Mouse (Mus musculus) embryo, embryonic 11 days (tissue): ENCODE data around the gene Gm5141.
"Not testable (repeated sequence)": the region's sequence is repeated elsewhere in the genome, so short reads cannot be mapped to it uniquely, and the experiment has no call there.

Experiments
- DNase-seq: peaks from one replicate; pipeline ENCODE4 v3.0.0-alpha.2; 2015

Gm5141 gene

DNA sequence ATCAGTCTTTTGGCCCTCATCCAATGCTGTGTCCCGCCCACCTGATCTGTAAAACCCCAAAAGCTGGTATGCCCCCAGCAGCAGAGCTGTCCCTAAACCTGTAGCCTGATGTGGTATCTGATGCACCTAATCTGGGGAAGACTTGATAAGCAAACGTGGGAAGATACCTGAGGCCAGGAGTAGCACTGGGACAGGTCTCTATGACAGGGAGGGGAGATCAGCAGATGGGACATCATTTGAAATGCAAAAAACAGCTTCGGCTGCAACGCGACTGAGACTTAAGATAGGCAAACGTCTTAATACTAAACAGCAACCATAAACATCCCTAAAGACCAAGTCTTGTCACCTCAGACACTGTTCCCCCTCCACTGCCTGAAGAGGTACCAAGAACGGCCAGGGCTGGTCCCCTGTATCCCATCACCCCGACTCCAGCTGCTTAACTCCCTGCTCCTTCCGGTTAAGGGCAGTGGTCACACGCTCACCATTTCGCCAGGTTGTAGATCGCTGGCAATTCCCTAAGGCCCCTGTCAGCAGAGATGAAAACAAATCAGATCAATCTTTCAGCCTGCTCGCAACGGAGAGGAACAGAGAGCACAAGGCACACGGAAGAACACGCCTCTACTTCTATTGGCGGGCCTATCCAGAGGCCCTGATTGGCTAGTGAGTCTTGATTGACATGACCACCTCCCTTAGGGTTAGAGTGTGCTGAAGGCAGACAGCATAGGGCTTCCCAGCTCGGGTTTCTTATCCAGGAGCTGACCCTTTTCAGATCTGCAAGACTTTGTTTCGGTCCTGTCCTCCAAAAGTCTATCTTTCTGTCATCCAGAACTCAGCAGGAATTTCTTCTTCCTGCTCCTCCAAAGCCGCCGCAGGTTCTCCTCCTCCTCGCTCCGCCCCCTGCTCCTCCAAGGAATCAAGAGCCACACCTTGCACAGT is at the start of gene Gm5141:
Gene Gm5141 (minus strand): TSS at position 610 of the 936 bp plus-strand sequence.
- peak; percentile 45 for DNase-seq

DNA sequence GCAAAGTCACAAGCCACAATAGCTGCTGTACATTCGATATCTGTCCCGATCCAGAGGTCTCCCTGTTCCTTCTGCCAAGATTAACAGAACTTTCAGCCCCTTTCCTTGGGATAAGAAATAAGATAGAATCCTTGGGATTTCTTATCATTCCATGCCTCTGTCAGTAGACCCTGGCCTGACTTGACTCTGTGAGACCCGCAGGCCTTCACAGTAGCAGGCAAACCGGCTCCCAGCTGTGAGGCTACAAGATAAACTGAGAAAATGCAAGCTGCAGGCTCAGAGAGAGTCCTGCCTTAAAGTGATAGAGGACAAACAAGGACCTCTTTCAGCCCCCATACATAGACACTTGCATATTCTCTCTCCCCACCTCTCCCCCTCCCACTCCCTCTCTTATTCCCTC is 47.7 kb upstream of the Gm5141 start:
- DNase-seq = no peak

DNA sequence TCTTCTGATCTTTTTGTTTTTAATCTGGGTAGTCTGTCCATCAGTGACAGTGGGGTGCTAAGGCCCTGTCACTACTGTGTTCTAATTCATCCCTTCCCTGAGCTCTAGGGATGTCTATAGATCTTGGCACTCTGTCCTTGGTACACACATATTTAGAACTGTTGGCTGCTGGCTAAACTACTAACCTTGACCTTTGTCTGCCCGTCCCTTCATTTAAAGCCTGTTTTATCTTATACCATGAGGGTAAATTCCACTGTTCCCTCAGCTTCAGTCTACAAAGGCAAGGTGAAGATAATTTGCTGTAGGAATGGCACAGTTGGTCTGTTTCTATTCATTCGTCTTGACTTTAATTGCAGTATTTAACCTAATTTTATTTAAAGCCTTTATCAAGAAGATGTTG is 46.6 kb upstream of the Gm5141 start:
- no peak for DNase-seq

DNA sequence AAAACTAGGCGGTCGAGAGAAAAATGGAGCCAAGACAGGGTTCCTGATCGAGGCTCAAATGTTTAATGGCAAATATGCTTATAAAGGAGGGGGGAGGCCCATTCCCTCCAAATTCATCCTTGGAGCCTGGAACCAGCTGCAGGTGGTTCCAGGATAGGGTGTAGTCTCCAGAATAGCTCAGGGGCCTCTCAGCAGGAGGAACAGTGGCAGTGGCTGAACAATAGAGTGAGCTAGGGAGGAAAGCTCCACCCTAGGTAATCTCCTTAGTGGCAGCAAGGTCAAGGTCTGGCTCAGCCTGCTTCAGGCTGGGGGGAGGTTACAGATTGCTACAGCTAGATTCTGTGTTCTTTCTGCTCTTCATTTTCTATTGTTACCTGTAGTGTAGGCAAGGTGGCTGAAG is 30.1 kb upstream of the Gm5141 start:
- not testable (repeated sequence) for DNase-seq

DNA sequence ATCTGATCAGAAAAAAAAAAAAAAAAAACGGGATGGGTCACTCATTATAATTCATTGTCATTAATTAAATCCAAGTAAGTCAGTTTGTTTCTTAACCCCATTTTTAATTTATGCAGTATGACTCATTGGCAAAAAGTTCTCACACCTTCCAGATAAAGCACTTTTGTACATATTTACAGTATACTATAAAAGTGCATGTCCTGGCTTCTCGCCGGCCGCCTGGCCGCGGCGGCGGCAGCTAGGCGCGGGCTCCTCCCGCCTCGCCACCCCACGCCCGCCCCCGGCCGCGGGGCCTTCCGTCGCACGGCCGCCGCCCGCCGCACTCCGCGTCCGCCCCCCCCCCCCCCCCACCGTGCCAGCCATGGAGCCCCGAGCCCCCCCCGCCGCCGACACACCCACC is 27.1 kb upstream of the Gm5141 start:
- peak; percentile 36 for DNase-seq

DNA sequence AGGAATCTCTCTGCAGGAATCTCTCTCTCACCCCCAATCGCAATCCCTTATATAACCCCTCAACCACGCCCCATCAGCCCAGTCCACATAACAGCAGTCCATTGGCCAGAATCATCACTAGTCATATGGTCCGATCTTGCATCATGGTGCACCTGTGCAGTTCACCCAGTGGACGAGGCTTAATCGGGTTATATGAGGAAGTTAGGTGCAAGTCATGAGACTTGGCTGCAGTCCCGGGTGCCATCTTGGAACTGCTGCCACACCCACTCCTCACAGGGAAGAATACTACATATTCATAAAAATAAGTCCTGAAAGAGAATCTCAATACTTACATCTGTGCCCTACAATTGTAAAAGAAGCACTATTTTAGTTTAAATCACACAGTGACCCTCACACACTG is 22.4 kb upstream of the Gm5141 start:
- DNase-seq = not testable (repeated sequence)

DNA sequence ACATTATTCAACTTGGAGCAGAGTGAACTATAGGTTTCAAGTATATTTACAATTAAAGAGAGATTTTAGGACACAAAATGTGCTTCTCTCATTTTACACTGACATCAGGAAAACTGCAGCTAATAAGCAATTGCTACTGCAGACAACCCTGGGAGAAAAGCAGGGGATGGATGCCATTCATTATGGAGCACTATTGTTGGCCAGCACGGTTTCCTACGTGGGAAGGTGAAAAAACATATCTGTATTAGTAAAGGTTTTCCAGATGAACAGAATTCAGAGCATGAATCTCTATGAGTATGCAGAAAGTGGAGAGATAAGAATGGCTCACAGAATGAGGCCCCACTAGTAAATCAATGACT is 506 bp upstream of the Gm5141 start:
- DNase-seq = not testable (repeated sequence)

DNA sequence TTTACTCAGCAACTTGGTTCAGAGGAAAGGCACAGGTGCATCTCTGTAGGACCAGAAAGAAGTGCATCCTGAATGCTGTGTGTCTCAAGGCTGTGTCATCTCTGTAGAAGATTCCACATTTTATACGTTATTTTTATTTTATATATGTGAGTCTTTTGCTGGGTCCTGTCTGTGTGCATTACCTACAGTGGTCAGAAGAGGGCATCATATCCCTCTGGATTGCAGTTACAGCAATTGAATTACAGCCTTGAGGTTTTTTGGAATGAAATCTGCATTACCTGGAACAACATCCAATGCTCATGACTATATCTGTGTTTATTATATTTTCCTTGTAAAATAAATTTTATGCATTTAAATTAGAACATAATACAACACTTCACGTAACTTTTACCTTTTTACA is 21.8 kb downstream of the Gm5141 start:
- DNase-seq = peak; percentile 14

DNA sequence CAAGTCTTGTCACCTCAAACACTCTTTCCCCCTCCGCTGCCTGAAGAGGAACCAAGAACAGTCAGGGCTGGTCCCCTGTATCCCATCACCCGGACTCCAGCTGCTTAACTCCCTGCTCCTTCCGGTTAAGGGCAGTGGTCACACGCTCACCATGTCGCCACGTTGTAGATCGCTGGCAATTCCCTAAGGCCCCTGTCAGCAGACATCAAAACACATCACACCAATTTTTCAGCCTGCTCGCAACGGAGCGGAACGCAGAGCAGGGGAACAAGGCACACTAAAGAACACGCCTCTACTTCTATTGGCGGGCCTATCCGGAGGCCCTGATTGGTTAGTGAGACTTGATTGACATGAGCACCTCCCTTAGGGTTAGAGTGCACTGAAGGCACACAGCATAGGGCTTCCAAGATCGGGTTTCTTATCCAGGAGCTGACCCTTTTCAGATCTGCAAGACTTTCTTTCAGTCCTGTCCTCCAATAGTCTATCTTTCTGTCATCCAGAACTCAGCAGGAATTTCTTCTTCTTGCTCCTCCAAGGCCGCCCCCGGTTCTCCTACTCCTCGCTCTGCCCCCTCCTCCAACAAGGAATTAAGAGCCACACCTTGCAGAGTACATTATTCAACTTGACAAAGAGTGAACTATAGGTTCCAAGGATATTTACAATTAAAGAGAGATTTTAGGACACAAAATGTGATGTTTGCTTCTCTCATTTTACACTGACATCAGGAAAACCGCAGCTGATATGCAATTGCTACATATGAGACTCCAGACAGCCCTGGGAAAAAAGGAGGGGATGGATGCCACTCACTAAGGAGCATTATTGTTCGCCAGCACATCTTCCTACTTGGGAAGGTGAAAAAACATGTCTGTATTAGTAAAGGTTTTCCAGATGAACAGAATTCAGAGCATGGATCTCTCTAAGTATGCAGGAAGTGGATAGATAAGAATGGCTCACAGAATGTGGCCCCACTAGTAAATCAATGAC is 24.9 kb downstream of the Gm5141 start, which contains the start of gene Platr25:
Gene Platr25 (minus strand): TSS at position 278 of the 984 bp plus-strand sequence.
- DNase-seq = peak; percentile 80

DNA sequence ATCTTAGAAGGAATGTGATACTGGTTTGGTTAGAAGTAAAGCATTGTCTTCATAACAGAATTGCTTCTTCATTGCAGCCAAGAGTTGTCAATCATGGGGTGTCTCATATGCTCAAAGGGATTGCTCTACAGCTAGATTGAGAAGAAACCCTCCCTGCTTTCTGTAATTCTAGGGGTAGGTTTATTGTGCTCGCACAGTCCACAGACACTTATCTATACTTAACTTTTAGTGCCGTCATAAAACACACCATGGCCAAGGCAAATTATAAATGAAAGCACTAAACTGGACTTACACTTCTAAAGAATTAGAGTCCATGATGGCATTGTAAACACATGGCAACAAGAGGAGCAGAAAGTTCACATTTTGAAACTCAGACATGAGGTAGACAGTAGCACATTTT is 52.3 kb downstream of the Gm5141 start:
- DNase-seq = no peak
